Mouse (Mus musculus): ENCODE measurements at regions not wholly inside any gene's neighbourhood (a gene's known extent, or its start where the extent isn't known, plus 50 kb on each side); places are given as distances from the start of the nearest gene placed in this dataset.

- TF ChIP-seq POLR2A (IDR thresholded peaks at IDR 0.05; ENCODE audit: borderline replicate concordance, extremely low read depth, low read depth, low read length) (no peak), CTCF (IDR thresholded peaks at IDR 0.05; ENCODE audit: insufficient read depth, low read length) (no peak)
Observed at GRCm38 (mm10) chr4:10804735-10805134, 69.6 kb upstream of the 2610301B20Rik start.

Measured in lung, adult 2 months (tissue).